Mouse (Mus musculus) CD4-positive helper T cell, adult 2 months (primary cell): ENCODE measurements at regions not wholly inside any gene's neighbourhood (a gene's known extent, or its start where the extent isn't known, plus 50 kb on each side); places are given as distances from the start of the nearest gene placed in this dataset.

Experiments
- DNase-seq: peaks from one replicate; pipeline ENCODE4 v3.0.0-alpha.2; 2012; ENCODE audit warnings: low read depth, missing footprints, low spot score

DNA sequence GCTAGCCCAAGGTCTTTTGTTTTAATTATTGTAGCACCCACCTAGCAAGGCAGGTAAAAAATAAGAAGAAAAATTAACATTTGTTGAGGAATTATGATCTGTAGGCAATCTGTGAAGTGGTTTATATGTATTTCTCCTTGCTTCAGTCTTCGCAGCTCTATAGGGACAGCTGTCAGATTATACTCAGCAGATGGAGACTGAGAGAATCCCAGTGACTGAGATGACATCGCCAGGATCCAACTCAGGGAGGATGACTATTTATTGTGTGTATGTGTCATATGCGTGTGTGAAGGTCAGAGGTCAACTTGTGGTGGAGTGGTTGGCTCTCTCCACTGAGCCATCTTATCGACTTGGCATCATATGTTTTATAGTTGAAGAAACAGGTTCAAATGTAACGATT is 362.0 kb upstream of the Chd6 start:
- DNase-seq, result no peak

- no peak for DNase-seq
These were observed 361.1 kb upstream of the Chd6 start for GRCm38 (mm10) chr2:161470025-161470424.

DNA sequence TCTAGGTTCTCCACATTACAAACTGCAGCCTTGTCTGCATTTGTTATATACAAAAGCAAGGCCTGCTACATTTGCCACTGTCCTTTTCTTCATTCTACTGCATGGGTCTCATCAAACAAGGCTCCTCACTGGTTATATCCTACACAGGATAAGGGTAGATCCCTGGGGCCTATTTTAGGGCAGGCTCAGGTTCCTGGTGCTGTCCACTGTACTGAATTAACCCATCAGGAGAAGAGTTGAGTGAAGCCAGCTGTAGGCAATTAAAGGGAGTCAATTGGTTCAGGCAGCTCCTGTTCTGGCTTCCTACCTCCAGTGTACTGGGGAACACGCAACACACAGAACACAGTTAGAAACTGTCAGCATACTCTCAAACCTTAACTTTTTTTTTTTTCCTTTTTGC is 358.2 kb upstream of the Chd6 start:
- no peak for DNase-seq

GRCm38 (mm10) chr2:161460600-161460999 is 351.7 kb upstream of the Chd6 start:
- DNase-seq, result no peak

DNA sequence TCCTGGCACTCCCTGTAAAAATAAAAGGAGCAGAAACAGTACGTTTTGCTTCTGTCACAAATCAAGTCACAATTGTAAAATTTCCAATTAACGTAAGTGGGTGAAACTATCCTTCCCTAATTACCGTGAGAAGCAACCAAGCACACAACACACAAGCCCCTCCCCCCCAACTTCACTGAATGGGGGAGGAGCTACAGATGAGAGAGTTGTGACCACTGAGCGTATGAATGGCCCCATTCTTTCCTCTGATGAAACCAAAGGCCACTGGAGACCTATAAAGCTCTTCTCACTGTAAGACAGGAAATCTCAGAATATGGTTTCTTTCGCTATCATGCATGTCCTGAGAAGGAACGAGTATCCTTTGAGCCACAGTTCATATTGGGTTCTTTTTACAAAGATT is 345.6 kb upstream of the Chd6 start:
- DNase-seq, result no peak

DNA sequence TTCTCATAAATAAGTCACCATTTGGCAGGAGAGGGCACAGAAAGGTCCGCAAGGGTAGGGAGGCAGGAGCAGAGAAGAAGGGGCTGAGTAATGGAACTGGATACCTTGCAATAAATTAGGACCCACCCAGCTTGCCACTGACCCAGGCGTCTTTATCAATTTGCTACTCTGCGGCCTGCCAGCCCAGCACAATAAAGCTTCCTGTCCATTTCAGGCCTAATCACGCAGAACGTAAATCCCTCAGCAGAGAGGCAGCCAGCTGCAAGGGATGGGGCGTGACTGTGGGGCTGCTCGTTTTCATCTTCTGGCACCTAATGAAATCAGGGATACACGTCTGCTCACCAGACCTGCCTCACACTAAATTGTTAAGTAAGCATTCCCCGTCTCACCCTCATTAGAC is 324.9 kb upstream of the Chd6 start:
- no peak for DNase-seq

- no peak for DNase-seq
These were observed 320.4 kb upstream of the Chd6 start for GRCm38 (mm10) chr2:161429294-161429693.

DNA sequence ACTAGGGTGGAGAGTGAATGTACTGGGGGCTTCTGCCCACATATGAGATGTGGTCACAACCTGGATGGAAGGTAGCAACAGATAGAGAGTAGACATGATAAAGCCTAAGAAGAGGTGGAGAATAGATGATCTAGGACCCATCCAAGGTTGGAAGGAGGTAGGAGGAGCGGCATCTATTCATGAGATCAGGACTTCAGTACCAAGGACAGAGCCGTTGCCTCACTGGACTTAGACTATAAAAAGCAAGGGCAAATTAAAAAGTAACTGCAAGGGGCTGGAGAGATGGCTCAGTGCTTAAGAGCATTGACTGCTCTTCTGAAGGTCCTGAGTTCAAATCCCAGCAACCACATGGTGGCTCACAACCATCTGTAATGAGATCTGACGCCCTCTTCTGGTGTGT is 316.7 kb upstream of the Chd6 start:
- no peak for DNase-seq

- DNase-seq, result no peak
These were observed 309.2 kb upstream of the Chd6 start for GRCm38 (mm10) chr2:161418062-161418461.

- no peak for DNase-seq
These were observed 307.5 kb upstream of the Chd6 start for GRCm38 (mm10) chr2:161416218-161416927.

DNA sequence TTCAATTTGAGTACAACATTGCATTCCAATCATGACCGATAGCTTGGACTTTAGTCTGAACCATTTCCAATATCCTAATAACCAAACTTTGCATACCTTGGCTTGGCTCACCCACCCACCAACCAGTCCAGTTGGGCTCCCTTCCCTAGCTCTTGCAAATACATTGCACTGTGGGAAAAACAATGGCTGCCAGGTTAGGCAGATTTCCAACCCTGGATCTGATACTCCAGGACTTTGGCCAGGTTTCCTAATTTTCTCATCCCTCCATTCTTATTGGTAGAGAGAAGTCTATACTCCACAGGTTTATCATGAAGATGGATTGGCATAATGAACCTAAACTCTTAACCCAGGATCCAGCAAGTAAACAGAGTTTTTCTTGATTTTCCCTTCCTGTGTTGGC is 299.4 kb upstream of the Chd6 start:
- no peak for DNase-seq

DNA sequence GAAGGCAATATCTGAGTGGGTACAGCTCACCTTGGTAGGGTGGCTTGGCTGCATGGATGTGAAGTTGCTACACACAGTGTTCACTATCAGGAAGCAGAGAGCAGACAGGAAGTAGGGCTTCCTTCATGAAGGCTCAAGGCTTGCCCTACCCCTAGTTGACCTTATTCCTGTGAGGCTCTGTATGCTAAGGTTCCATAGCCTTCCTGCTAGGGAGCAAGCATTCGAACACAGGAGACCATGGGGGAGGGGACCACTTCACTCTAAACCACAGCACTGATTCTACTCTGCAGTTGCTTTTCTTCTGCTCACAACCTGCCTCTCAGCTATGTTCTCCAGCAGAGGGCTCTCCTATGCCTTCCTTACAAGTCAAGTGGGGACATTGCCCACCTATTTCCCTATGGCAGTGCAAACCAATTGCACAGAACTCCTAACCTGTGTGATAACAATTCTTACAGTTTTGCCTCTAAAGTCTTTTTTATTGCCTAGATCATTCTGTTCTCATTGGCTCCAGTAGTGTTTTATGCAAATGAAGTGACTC is 297.0 kb upstream of the Chd6 start:
- DNase-seq, result no peak

DNA sequence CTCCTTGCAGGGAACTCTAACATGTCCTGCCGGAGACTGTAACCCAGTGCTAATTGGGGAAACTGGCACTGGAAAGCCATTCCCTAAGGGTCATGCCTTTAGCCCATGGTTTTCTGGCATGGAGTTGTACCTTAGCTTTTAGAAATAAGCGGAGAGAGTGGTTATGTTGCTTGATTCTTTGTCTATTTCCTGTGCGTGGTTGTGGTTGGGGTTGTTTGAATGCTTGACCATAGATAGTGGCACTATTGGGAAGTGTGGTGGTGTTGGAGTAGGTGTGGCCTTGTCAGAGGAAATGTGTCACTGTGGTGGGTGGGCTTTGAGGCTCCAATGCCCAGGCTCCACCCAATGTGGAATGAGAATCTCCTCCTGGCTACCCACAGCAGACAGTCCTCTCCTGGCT is 289.2 kb upstream of the Chd6 start:
- DNase-seq, result no peak

- no peak for DNase-seq
These were observed 282.2 kb upstream of the Chd6 start for GRCm38 (mm10) chr2:161390954-161391690.

DNA sequence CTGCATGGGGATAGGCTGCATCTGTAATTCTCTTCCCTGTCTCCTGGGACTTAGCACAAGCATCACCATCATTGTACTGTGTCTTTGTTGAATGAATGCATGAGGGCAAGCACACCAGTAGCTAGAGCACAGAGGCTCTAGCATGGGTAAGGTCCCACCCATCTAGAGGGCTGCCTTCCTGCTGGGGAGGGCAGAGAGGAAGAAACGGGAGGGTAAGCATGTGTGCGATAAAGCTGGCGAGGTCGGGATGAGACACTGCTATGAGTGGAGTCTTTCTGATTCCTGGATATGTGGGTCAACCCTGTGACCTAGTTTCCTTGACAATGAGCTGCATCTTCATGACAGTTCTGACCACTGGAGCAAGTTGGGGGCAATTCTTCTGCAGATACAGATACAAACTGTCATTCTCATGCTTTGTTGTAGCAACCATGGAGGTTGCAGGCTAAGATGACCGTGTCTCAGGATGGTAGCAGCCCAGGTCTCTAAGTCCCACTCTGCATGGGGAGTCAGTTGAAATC is 280.5 kb upstream of the Chd6 start:
- no peak for DNase-seq

DNA sequence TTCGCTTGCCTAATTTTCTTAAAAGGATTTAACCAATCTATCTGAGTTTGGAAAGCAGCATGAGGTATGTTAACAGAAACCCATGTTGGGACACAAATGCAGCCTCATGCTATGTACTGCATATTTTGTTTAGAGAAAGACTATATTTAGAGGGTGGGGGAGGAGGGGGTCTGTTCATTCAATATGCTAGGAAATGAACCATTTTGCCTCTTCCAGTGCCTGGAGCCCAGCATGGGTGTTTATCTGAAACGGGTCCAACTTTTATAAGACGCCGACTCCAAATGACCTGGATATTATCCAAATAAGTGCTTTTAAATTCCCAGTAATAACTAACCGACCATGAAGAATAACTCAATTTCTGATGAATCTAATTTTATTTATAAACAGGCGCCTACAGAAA is 278.2 kb upstream of the Chd6 start:
- DNase-seq, result no peak

GRCm38 (mm10) chr2:161382411-161382810 is 273.5 kb upstream of the Chd6 start:
- DNase-seq, result no peak

DNA sequence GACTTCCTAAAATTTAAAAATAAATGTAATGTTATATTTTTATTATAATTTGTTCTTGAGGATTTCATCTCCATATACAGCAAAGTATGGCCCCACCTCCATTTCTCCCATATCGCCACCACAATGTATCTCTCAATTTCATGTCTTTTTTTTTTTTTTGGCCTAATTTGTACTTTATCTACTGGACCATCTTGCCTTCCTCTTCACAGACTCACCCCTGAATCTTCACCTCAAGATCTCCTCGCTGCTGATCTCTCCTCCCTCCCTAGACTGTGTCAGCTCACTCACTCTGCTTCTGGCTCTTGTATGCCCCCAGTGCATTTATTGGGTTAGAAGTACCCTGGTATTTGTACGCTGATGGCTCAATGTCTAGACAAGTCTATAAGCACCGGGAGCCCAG is 269.4 kb upstream of the Chd6 start:
- no peak for DNase-seq

DNA sequence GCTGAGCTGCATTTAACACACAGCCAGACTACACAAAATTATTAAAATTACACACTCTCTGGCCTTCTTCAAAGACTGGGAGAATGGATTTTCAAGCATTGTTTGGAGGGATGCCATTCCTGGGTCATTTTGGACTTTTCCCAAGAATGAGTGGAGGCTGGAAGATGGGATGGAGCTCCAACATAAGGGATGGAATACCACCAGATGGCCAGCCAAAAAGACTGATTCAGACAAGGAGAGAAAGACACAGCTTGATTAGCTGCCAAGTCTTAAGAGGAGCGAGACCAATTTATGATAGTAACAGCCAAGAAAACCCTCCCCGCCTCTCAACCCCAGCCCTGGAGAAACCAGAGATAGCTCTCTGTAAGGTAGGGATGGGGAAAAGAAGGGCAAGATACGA is 253.4 kb upstream of the Chd6 start:
- no peak for DNase-seq

DNA sequence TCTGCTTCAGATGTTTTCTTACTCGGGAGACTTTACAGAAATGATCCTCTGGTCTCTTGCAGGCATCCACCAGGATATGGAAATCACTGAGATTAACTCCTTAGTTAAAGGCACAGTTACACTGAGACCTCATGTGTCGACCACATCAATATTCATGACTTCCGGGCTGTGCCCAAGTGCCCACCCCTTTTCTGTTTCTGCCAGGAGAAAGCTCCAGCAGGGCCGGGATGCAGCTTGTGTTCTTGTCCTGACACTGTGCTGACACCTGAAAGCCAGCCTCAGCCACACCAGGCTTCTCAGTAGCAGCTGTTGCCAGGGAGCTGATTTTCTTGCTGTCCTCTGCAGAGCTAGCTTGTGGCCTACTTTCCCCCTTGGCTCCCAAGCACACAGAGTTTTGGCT is 240.2 kb upstream of the Chd6 start:
- no peak for DNase-seq

- DNase-seq, result no peak
These were observed 235.1 kb upstream of the Chd6 start for GRCm38 (mm10) chr2:161344018-161344417.

- no peak for DNase-seq
These were observed 233.8 kb upstream of the Chd6 start for GRCm38 (mm10) chr2:161342648-161343047.

DNA sequence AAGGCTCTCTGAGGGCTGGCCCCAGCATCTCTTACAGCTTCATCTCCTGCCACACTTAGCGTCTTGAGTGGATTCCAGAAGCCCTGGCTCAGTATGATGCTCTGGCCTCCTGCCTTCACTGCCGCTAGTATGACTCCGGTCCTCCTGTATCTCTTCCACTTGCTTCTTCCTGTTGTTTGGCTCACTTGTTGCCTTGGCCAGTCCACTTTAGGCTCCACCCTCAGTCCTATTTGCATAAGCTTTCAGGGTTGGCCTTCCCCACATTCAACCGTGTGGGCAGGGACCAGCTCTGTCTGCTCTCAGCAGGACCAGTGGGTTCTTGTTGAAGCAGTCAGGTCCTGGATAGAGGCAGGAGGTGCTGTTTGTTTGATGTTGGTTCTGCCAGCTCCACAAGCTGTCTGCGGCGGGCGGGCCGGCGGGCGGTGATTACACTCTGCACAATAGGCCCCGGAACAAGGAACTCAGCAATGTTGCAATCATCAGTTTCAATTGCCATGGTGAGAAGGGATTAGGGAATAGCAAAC is 232.6 kb upstream of the Chd6 start:
- no peak for DNase-seq
